ENCODE assay signal across 8 mouse cellular contexts in genomic region chr3:82274945-82275821, GRCm38 (mm10).
DNase-seq lines count a peak whose midpoint lies in the region; ATAC-seq and TF ChIP-seq lines count a peak whose summit lies in the region.

No protein-coding gene starts in this region.

- H3K4me2 ChIP-seq in heart, embryonic 14.5 days (ENCODE audit: low read length) = peak overlapping the region; percentile 15; the same call in 1 of the 2 replicates

- H3K36me3 ChIP-seq in kidney, adult 2 months (ENCODE audit: control insufficient read depth, insufficient read depth, low read length) = no peaks in the 10 kb centered on the region
- H3K36me3 ChIP-seq in heart, embryonic 14.5 days (ENCODE audit: control insufficient read depth, insufficient read depth, low read length) = no peaks in the 10 kb centered on the region

- no peaks in the 10 kb centered on the region for H3K27me3 ChIP-seq in kidney, adult 2 months (replicated peaks; ENCODE audit: control insufficient read depth, insufficient read depth, low read length)
- no peaks in the 10 kb centered on the region for H3K27me3 ChIP-seq in heart, embryonic 14.5 days (ENCODE audit: control insufficient read depth, insufficient read depth, low read length)

- 55% methylated on average over 7 of the region's 7 CpGs for WGBS in kidney, adult 2 months
- 27% methylated on average over 7 of the region's 7 CpGs for WGBS in heart, embryonic 14.5 days

- H3K4me1 ChIP-seq in kidney, adult 2 months (ENCODE audit: control insufficient read depth, insufficient read depth, low read length) = peaks cover 7% of the 10 kb centered on the region; the same call in 1 of the 2 replicates
- peaks cover 10 to 29% of the 10 kb centered on the region in 2 experiments; a peak in 3 of 4 replicates for H3K4me1 ChIP-seq in heart, embryonic 14.5 days (ENCODE audit: control insufficient read depth in 2 of 2, insufficient read depth in 2 of 2, low read length in 2 of 2)

- H3K9ac ChIP-seq in heart, embryonic 14.5 days (ENCODE audit: low read length) = no peak overlapping the region

- no peaks in the 10 kb centered on the region for H3K9me3 ChIP-seq in heart, embryonic 14.5 days (ENCODE audit: control insufficient read depth, low read length)

- no peak for TF ChIP-seq POLR2A in kidney, adult 2 months (IDR thresholded peaks at IDR 0.05; ENCODE audit: low read depth, low read length)

- no peak for TF ChIP-seq CTCF in kidney, adult 2 months (conservative IDR thresholded peaks at IDR 0.05; ENCODE audit: insufficient read depth, insufficient read length, low read depth, low read length)

- H3K27ac ChIP-seq in kidney, adult 2 months (ENCODE audit: insufficient read depth, low read depth, low read length) = peak overlapping the region; percentile 29
- peak overlapping the region; percentile 80 to 90 for H3K27ac ChIP-seq in heart, embryonic 14.5 days (replicated peaks in 1 of 2; ENCODE audit: control insufficient read depth in 1 of 2, insufficient read depth in 1 of 2, low read depth in 2 of 2, low read length in 2 of 2)

- ATAC-seq in heart, embryonic 14.5 days (ENCODE audit: insufficient number of reproducible peaks, insufficient read depth, low FRiP score, low read depth) = peak; percentile 50; the same call in 1 of the 2 replicates

- peak; percentile 63 for DNase-seq in kidney, adult 2 months
- DNase-seq in kidney, adult 11 months = no peak
- peak; percentile 11 for DNase-seq in fibroblast of lung, adult 2 months (ENCODE audit: low read depth)
- peak; percentile 31 for DNase-seq in layer of hippocampus, adult 9-11 months
- peak; percentile 51 for DNase-seq in retina, embryonic 14.5 days (ENCODE audit: low spot score)
- no peak for DNase-seq in B cell, adult 2 months
- no peak for DNase-seq in c-Kit-positive CD71-positive TER-119-positive erythroid progenitor cells, embryonic 14.5 days (ENCODE audit: low spot score)

- H3K4me3 ChIP-seq in kidney, adult 2 months (ENCODE audit: insufficient read depth, low read depth, low read length) = no peak overlapping the region
- no peak overlapping the region for H3K4me3 ChIP-seq in heart, embryonic 14.5 days (ENCODE audit: control insufficient read depth in 1 of 2, insufficient read depth in 1 of 2, low read depth in 1 of 2, low read length in 2 of 2)

Comparison
In these comparisons a context has a peak if more than half of its experiments do, and no peak if none do; other contexts are left out.
1. DNase-seq: peak in kidney, adult 2 months (single experiment), fibroblast of lung, adult 2 months (single experiment), layer of hippocampus, adult 9-11 months (single experiment) and retina, embryonic 14.5 days (single experiment); none in kidney, adult 11 months (single experiment), B cell, adult 2 months (0 of 2) and c-Kit-positive CD71-positive TER-119-positive erythroid progenitor cells, embryonic 14.5 days (single experiment).